Mouse (Mus musculus) right cerebral cortex, adult 2 months (tissue): ENCODE measurements around the gene Tgfb3.

Experiments used
- DNase-seq, 2 experiments: peaks; one replicate each; pipeline ENCODE4 v3.0.0; 2021 to 2022; ENCODE audit warnings: low spot score in 2 of 2

Gene Tgfb3

GRCm38 (mm10) chr12:86079202-86079667 is 394 bp upstream of the Tgfb3 start:
- peak; percentile 94 to 96 for DNase-seq

- DNase-seq = no peak
Measured at GRCm38 (mm10) chr12:86078176-86078552, 677 bp downstream of the Tgfb3 start.

GRCm38 (mm10) chr12:86077736-86078135 is 1.1 kb downstream of the Tgfb3 start:
- peak in 1 of 2 experiments; percentile 14 for DNase-seq

- peak; percentile 20 to 22 for DNase-seq
Measured at GRCm38 (mm10) chr12:86077322-86077721, 1.5 kb downstream of the Tgfb3 start.

- DNase-seq = peak; percentile 57 to 64
Measured at GRCm38 (mm10) chr12:86076321-86076901, 2.4 kb downstream of the Tgfb3 start.

GRCm38 (mm10) chr12:86075358-86075757 is 3.5 kb downstream of the Tgfb3 start:
- DNase-seq = no peak

- DNase-seq = peak; percentile 48 to 56
Measured at GRCm38 (mm10) chr12:86074681-86075080, 4.2 kb downstream of the Tgfb3 start.

- peak in 1 of 2 experiments; percentile 28 for DNase-seq
Measured at GRCm38 (mm10) chr12:86071432-86071831, 7.4 kb downstream of the Tgfb3 start.

- no peak for DNase-seq
Measured at GRCm38 (mm10) chr12:86064796-86065195, 14.0 kb downstream of the Tgfb3 start.

GRCm38 (mm10) chr12:86059341-86059740 is 19.5 kb downstream of the Tgfb3 start:
- DNase-seq = no peak

- no peak for DNase-seq
Measured at GRCm38 (mm10) chr12:86057516-86057915, 21.3 kb downstream of the Tgfb3 start.

- DNase-seq = no peak
Measured at GRCm38 (mm10) chr12:86056976-86057375, 21.9 kb downstream of the Tgfb3 start.

GRCm38 (mm10) chr12:86055306-86055705 is 23.5 kb downstream of the Tgfb3 start:
- no peak for DNase-seq

- no peak for DNase-seq
Measured at GRCm38 (mm10) chr12:86051477-86051876, 27.4 kb downstream of the Tgfb3 start.

GRCm38 (mm10) chr12:86049813-86050212 is 29.0 kb downstream of the Tgfb3 start:
- no peak for DNase-seq

- DNase-seq = no peak
Measured at GRCm38 (mm10) chr12:86047376-86047775, 31.5 kb downstream of the Tgfb3 start.

GRCm38 (mm10) chr12:86046776-86047175 is 32.1 kb downstream of the Tgfb3 start:
- DNase-seq = no peak

- no peak for DNase-seq
Measured at GRCm38 (mm10) chr12:86046141-86046540, 32.7 kb downstream of the Tgfb3 start.

GRCm38 (mm10) chr12:86039751-86040150 is 39.1 kb downstream of the Tgfb3 start:
- DNase-seq = no peak

GRCm38 (mm10) chr12:86039078-86039477 is 39.8 kb downstream of the Tgfb3 start:
- DNase-seq = no peak

- DNase-seq = no peak
Measured at GRCm38 (mm10) chr12:86037235-86037921, 41.5 kb downstream of the Tgfb3 start.

- DNase-seq = no peak
Measured at GRCm38 (mm10) chr12:86036368-86037166, 42.3 kb downstream of the Tgfb3 start.

- DNase-seq = no peak
Measured at GRCm38 (mm10) chr12:86035586-86035985, 43.3 kb downstream of the Tgfb3 start.
